Mouse (Mus musculus) limb, embryonic 14.5 days (tissue): Measurements from ENCODE around the gene Sumo1. TPM values are rescaled to one million over a fixed set of nuclear protein-coding genes. Genes with fewer than 3 reads are reported as not detected.

Experiments used
- ATAC-seq: fragments of 200-750 bp; cut with Nextera tagmentation; 2 replicates; pipeline ENCODE4 v1.8.0; 2017; ENCODE audit warnings: low read depth, moderate number of reproducible peaks, moderate TSS enrichment; ENCODE audit not compliant: low FRiP score
- DNase-seq: peaks from one replicate; pipeline ENCODE4 v3.0.0-alpha.2; 2015; ENCODE audit warnings: low spot score
- H3K27ac ChIP-seq: fragments of 300-500 bp; sonication (generic); replicated peaks from 2 replicates; pipeline ENCODE4 v1.5.1; 2014; ENCODE audit warnings: low read depth, mild to moderate bottlenecking, low read length, moderate library complexity, mixed read lengths
- H3K27me3 ChIP-seq: fragments of 300-500 bp; sonication (generic); 2 replicates; pipeline ENCODE4 v1.6.1; 2014; ENCODE audit warnings: low read length, mixed read lengths; ENCODE audit not compliant: control insufficient read depth, insufficient read depth
- H3K36me3 ChIP-seq: fragments of 300-500 bp; sonication (generic); 2 replicates; pipeline ENCODE4 v1.6.1; 2014; ENCODE audit warnings: mild to moderate bottlenecking, low read length, moderate library complexity, mixed read lengths; ENCODE audit not compliant: control insufficient read depth, insufficient read depth
- H3K4me1 ChIP-seq: fragments of 300-500 bp; sonication (generic); 2 replicates; pipeline ENCODE4 v1.6.1; 2014; ENCODE audit warnings: antibody characterized with exemption, low read length, mixed read lengths; ENCODE audit not compliant: control insufficient read depth, insufficient read depth
- H3K4me2 ChIP-seq: fragments of 300-500 bp; sonication (generic); replicated peaks from 2 replicates; pipeline ENCODE4 v1.6.1; 2014; ENCODE audit warnings: low read depth, mild to moderate bottlenecking, low read length, moderate library complexity; ENCODE audit not compliant: severe bottlenecking
- H3K4me3 ChIP-seq: fragments of 300-500 bp; sonication (generic); replicated peaks from 2 replicates; pipeline ENCODE4 v1.5.1; 2014; ENCODE audit warnings: low read length
- H3K9ac ChIP-seq: fragments of 300-500 bp; sonication (generic); 2 replicates; pipeline ENCODE4 v1.6.1; 2014; ENCODE audit warnings: mild to moderate bottlenecking, low read depth, low read length, moderate library complexity; ENCODE audit not compliant: severe bottlenecking
- H3K9me3 ChIP-seq: fragments of 300-500 bp; sonication (generic); 2 replicates; pipeline ENCODE4 v1.6.1; 2016; ENCODE audit warnings: low read length; ENCODE audit not compliant: control insufficient read depth
- POLR2A ChIP-seq: fragments of 200-500 bp; IDR thresholded peaks from 2 replicates; pipeline ENCODE4 v1.8.0; 2012; ENCODE audit warnings: inconsistent platforms, mild to moderate bottlenecking, moderate library complexity, borderline replicate concordance; ENCODE audit not compliant: insufficient read depth, insufficient read length; ENCODE audit errors: extremely low read depth
- WGBS: fragments of 180-500 bp; shearing (Covaris S2); extraction: QIAGEN DNeasy Blood & Tissue Kit; methylation state at CpG from one replicate; pipeline ENCODE4 v1.1.7; 2014; 5-methylcytosine and 5-hydroxymethylcytosine counted together
- polyA plus RNA-seq, 2 experiments: library from polyadenylated mRNA; depleted of rRNA in 1 of 2; stranded (reverse) in 1 of 2; unstranded in 1 of 2; fragments of >200 nt; fragmentation: Nextera tagmentation in 1 of 2; extraction: Ambion mirVana in 1 of 2; gene quantifications; 2 replicates each; pipeline versions ENCODE4 v1.2.1 to v1.2.3; 2012 to 2014

The Sumo1 gene
- polyA plus RNA-seq (2012; rRNA removed) (114 and 141 TPM in 2 replicates), polyA plus RNA-seq (2014; fragmentation: Nextera tagmentation; extraction: Ambion mirVana) (420 and 427 TPM in 2 replicates)

DNA sequence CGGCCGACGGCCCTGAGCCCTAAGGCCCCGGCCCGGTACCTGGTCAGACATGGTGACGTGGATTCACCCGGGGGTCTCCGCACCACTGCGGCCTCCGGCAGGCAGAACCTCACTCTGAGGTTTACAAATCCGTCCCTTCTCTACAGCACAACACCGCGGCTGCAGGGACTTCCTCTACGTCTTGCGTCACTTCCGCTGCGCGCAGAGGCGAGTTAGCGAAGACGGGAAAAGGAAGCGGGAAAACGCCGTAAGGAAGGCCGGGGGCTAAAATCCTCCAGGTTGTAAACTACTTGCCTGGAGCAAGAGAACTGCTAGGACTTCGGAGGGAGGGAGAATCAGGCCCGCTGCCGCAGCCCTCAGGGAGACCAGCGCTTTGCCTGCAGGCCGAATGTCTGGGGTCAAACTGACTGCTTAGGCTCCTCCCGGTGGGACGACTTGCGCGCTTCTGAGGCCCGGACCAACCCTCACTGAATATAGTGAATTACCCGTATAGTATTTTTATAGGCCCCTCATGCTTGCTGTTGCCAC lies at the start of gene Sumo1:
Gene Sumo1, minus strand, starts transcription at position 194 of the 528 bp plus-strand sequence.
- H3K4me1 ChIP-seq, result peaks cover 4% of the 10 kb centered on the region; the same call in 1 of the 2 replicates
- peak; percentile 94 for ATAC-seq
- H3K4me3 ChIP-seq, result peak within 1 kb of the TSS; percentile 95
- H3K27ac ChIP-seq, result peak within 1 kb of the TSS; percentile 96
- TF ChIP-seq POLR2A, result peak; percentile 94; the same call in 1 of the 2 replicates
- H3K27me3 ChIP-seq, result no peaks in the 10 kb centered on the region
- no peaks in the 10 kb centered on the region for H3K9me3 ChIP-seq
- no peaks in the 10 kb centered on the region; the same call in 1 of the 2 replicates for H3K36me3 ChIP-seq
- H3K4me2 ChIP-seq, result peak within 1 kb of the TSS; percentile 66
- peak; percentile 86 for DNase-seq
- H3K9ac ChIP-seq, result peak within 1 kb of the TSS; percentile 98
- WGBS, result under 1% methylated on average over 31 of the region's 36 CpGs

DNA sequence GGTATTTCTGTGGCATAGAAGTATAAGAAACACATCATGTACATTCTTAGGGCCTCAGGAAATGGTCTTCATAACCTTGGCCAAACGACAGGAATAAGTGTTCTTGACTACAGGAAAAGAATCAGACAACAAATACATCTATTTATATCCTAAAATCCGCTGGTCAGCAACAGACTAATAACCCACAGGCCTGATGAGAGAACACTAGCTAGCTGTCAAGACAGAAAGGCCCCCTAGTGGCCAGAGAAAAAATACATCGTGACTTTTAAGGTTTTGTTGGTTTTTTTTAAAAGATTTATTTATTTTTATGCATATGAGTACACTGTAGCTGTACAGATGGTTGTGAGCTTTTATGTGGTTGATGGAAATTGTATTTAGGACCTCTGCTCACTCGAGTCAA lies 49.3 kb upstream of the Sumo1 start:
- peaks cover 19% of the 10 kb centered on the region for H3K36me3 ChIP-seq
- H3K9me3 ChIP-seq, result no peaks in the 10 kb centered on the region
- no peak for TF ChIP-seq POLR2A
- 48% methylated on average over 4 of the region's 4 CpGs for WGBS
- ATAC-seq (no peak), DNase-seq (peak; percentile 71)
- H3K27ac ChIP-seq, result no peak overlapping the region
- no peak overlapping the region for H3K4me3 ChIP-seq
- no peak overlapping the region for H3K4me2 ChIP-seq
- no peak overlapping the region for H3K9ac ChIP-seq
- no peaks in the 10 kb centered on the region for H3K27me3 ChIP-seq
- H3K4me1 ChIP-seq, result no peaks in the 10 kb centered on the region

DNA sequence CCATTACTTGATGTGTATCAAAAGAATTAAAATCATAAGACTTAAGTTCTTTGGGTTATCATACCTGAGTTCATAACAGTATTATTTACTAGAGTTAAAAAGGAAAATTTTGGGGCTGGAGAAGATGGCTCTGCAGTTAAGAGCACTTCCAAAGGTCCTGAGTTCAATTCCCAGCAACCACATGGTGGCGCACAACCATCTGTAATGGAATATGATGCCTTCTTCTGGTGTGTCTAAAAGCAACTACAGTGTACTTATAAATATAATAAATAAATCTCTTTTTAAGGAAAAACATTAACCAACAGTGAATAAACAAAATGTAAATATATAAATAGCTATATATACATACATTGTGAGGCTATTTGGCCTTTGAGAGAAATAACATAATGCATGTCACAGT lies 31.1 kb upstream of the Sumo1 start:
- Histone ChIP-seq H3K9me3 (no peaks in the 10 kb centered on the region), H3K36me3 (peaks cover 80% of the 10 kb centered on the region), H3K4me2 (no peak overlapping the region), H3K27ac (no peak overlapping the region), H3K27me3 (no peaks in the 10 kb centered on the region), H3K9ac (no peak overlapping the region), H3K4me1 (no peaks in the 10 kb centered on the region), H3K4me3 (no peak overlapping the region)
- no peak for TF ChIP-seq POLR2A
- ATAC-seq (no peak), DNase-seq (no peak)
- 96% methylated on average over 1 of the region's 1 CpGs for WGBS

DNA sequence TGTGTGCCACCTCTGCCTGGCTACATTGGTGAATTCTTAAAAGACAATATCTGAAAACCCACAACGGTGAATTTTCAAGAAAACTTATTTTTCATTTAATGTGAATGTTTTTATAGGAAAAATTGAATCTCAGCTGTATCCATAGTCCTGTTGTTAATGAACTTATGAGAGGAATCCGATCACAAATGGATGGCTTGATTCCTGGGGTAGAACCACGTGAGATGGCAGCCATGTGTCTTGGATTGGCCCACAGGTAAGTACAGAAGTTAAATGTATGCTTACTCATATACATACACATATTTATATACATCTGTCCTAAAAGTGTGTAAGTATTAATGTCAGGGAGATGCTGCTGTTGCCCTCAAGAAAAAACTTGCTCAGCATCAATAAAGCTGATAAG lies 27.6 kb upstream of the Sumo1 start:
- Histone ChIP-seq H3K9me3 (no peaks in the 10 kb centered on the region), H3K27me3 (no peaks in the 10 kb centered on the region), H3K4me1 (no peaks in the 10 kb centered on the region), H3K4me2 (no peak overlapping the region), H3K36me3 (peaks cover 85% of the 10 kb centered on the region), H3K4me3 (no peak overlapping the region), H3K27ac (no peak overlapping the region), H3K9ac (no peak overlapping the region)
- 90% methylated on average over 3 of the region's 3 CpGs for WGBS
- no peak for TF ChIP-seq POLR2A
- ATAC-seq (no peak), DNase-seq (no peak)

DNA sequence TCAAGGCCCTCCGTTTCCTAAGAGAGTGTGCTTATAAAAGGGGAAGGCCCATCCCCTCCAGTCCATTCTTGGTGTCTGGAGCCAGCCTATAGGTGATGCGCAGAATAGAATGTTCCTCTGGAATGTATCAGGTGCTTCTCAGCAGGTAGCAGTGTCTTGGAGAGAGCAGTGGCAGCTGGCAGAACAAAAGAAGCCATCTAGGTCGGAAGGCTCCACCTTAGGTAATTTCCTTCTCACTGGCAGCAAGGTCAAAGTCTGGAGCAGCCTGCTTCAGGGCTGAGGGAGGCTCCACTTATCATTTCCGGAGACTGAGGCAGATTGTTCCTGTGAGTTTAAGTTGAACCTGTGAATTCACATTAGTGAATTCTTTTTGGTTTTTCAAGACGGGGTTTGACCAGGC lies 27.1 kb upstream of the Sumo1 start:
- TF ChIP-seq POLR2A, result no peak
- 89% methylated on average over 5 of the region's 5 CpGs for WGBS
- Histone ChIP-seq H3K4me1 (no peaks in the 10 kb centered on the region), H3K27me3 (no peaks in the 10 kb centered on the region), H3K9ac (no peak overlapping the region), H3K9me3 (no peaks in the 10 kb centered on the region), H3K4me2 (no peak overlapping the region), H3K4me3 (no peak overlapping the region), H3K27ac (no peak overlapping the region), H3K36me3 (peaks cover 86% of the 10 kb centered on the region)
- ATAC-seq (no peak), DNase-seq (no peak)
